Mouse (Mus musculus): ENCODE measurements around the gene Sema5a. TPM values are rescaled to one million over a fixed set of nuclear protein-coding genes. Genes with fewer than 3 reads are reported as not detected.

Gene Sema5a
- polyA plus RNA-seq, 1 experiment from 2014 or later, result 13.5 TPM

DNA sequence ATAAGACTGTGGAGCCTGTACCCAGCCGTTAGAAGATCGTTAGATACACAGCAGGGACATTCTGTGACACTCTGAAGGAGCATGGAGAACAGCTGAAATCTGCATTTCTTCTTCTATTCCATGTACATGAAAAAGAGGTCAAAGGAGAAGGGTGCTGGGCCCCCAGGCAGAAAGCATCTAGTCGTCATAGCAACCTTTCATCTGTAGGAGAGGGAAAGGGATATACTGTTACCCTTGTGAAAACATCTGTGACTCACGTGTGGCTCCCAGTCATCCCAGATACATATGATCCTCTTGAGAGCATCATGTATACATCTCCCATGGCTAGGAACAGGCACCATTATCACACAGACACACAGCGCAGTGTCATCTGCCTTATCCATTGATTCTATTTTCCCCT is 16.3 kb downstream of the Sema5a start:
- Histone ChIP-seq H3K4me3 (replicated peaks; ENCODE audit: low read length) (no peak overlapping the region), H3K27me3 (replicated peaks; ENCODE audit: control insufficient read depth, insufficient read depth, low read length) (no peaks in the 10 kb centered on the region), H3K9me3 (ENCODE audit: control insufficient read depth, low read length) (no peaks in the 10 kb centered on the region), H3K9ac (replicated peaks; ENCODE audit: low read depth, low read length) (no peak overlapping the region), H3K4me2 (ENCODE audit: low read length) (no peak overlapping the region), H3K27ac (ENCODE audit: low read length) (no peak overlapping the region), H3K4me1 (replicated peaks; ENCODE audit: control insufficient read depth, insufficient read depth, low read length) (peaks cover 27% of the 10 kb centered on the region), H3K36me3 (ENCODE audit: control insufficient read depth, insufficient read depth) (no peaks in the 10 kb centered on the region)
- 41% methylated on average over 5 of the region's 5 CpGs for WGBS
- ATAC-seq, result no peak

DNA sequence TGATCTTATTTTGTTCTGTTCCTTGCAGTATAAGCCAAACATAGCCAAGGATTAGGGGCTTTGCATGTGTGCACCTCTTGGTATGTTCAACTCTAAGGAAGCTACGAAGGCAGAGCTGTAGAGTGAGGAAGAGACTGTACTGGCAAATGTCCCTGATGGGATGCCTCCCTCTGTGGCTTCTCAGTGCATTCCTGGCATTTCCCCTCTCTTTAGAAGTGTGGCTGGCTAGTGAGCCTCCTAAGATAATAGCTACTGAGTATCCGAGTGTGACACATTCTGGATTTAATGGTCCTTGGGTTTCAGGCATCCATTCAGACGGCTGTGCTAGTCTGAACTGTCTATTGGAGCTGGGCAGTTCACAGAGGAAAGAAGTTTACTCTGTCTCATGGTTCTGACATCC is 19.0 kb downstream of the Sema5a start:
- no peak overlapping the region for H3K4me2 ChIP-seq (ENCODE audit: low read length)
- H3K27ac ChIP-seq (ENCODE audit: low read length), result no peak overlapping the region
- no peaks in the 10 kb centered on the region for H3K36me3 ChIP-seq (ENCODE audit: control insufficient read depth, insufficient read depth)
- H3K27me3 ChIP-seq (replicated peaks; ENCODE audit: control insufficient read depth, insufficient read depth, low read length), result no peaks in the 10 kb centered on the region
- 62% methylated on average over 3 of the region's 3 CpGs for WGBS
- ATAC-seq, result no peak
- H3K9me3 ChIP-seq (ENCODE audit: control insufficient read depth, low read length), result no peaks in the 10 kb centered on the region
- H3K4me1 ChIP-seq (replicated peaks; ENCODE audit: control insufficient read depth, insufficient read depth, low read length), result peaks cover 16% of the 10 kb centered on the region
- H3K4me3 ChIP-seq (replicated peaks; ENCODE audit: low read length), result no peak overlapping the region
- H3K9ac ChIP-seq (replicated peaks; ENCODE audit: low read depth, low read length), result no peak overlapping the region

DNA sequence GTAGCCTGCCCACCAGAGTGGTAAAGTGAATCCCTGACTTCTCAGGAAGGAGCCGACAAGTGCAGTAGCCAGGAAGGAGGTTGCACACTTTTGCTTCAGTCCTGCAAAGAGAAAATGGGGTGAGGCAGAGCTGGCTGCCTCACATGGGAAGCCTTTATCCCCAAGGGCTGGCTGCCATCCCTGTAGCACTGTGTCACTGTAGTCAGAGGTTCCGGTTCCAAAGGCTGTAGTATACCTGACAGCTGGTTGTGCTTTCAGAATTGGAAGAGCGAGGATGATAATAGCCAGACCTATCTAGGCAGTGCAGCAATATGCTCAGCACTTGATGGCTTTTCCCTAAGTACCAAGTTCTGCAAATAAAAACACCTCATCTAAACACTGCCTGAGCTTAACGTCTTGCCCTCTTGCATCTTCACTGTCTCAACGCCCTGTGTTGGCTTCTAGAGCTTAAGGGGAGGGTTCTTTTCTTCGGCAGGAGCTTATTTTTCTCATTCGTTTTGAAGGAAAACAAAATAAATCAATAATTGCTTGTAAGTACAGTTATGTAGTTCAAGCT is 20.3 kb downstream of the Sema5a start:
- Histone ChIP-seq H3K4me1 (replicated peaks; ENCODE audit: control insufficient read depth, insufficient read depth, low read length) (peaks cover 14% of the 10 kb centered on the region), H3K36me3 (ENCODE audit: control insufficient read depth, insufficient read depth) (no peaks in the 10 kb centered on the region), H3K27ac (ENCODE audit: low read length) (no peak overlapping the region), H3K9me3 (ENCODE audit: control insufficient read depth, low read length) (no peaks in the 10 kb centered on the region), H3K9ac (replicated peaks; ENCODE audit: low read depth, low read length) (no peak overlapping the region), H3K4me2 (ENCODE audit: low read length) (no peak overlapping the region), H3K4me3 (replicated peaks; ENCODE audit: low read length) (no peak overlapping the region), H3K27me3 (replicated peaks; ENCODE audit: control insufficient read depth, insufficient read depth, low read length) (no peaks in the 10 kb centered on the region)
- WGBS, result 84% methylated on average over 7 of the region's 7 CpGs
- no peak for ATAC-seq

DNA sequence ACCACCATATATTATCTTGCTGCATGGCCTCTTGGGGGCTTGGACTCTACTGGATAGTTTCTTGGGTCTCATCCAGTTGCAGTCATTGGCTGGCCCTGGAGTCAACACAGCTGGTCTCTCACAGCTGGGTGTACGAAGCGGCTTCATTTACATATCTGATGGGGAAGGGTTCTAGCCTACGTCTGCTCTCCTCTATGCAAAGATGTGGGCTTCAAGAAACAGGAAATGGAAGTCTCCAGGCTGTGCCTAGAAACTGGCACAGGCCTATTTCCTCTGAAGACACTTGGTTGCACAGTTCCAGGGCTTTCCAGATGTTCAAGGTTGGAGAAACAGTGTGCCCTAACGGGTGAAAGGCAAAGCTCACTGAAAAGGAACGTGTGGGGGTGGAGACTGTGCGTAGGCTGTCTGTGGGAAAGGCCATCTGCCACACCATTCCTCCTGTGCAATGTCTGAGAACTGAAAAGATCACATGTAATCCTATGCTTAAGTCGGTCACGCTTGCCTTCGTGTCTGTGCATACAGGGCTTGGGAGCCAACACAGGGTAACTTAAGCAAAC is 20.8 kb downstream of the Sema5a start:
- no peak for ATAC-seq
- Histone ChIP-seq H3K9ac (replicated peaks; ENCODE audit: low read depth, low read length) (no peak overlapping the region), H3K4me1 (replicated peaks; ENCODE audit: control insufficient read depth, insufficient read depth, low read length) (peaks cover 13% of the 10 kb centered on the region), H3K9me3 (ENCODE audit: control insufficient read depth, low read length) (no peaks in the 10 kb centered on the region), H3K4me2 (ENCODE audit: low read length) (no peak overlapping the region), H3K36me3 (ENCODE audit: control insufficient read depth, insufficient read depth) (no peaks in the 10 kb centered on the region), H3K27ac (ENCODE audit: low read length) (no peak overlapping the region), H3K4me3 (replicated peaks; ENCODE audit: low read length) (no peak overlapping the region), H3K27me3 (replicated peaks; ENCODE audit: control insufficient read depth, insufficient read depth, low read length) (no peaks in the 10 kb centered on the region)
- WGBS, result 72% methylated on average over 9 of the region's 9 CpGs

DNA sequence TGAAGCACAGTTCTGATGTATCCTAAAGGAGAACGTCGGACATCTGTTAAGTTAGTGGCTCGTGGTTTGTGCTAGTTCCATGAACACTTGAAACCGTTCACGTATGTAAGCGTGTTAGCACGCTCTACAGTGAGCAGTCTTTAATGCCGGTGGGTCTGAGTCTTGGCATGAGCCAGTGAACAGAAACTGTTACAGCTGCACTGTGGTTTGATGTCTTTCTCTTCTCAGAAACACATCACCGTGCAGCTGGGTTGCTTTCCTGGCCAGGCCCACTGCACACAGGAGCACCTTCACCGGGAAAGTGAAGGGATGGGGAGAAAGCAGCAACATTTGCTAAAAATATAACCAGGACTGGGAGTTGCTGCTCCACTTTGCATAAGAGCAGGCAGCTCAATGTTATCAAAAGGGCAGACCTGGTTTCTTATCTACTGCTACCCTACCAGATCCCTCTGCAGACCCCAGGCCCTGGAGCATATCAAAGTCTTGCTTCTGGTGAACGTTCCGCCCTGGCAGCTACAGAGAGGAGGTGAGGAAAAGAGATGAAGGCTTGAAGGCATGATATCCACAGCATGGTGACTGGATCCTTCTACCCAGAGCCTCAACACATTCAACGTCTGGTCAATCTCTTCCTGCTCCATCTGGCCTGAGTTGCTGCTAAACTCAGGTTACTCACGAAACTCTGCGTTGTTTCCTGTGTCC is 21.7 kb downstream of the Sema5a start:
- Histone ChIP-seq H3K4me1 (replicated peaks; ENCODE audit: control insufficient read depth, insufficient read depth, low read length) (peaks cover 7% of the 10 kb centered on the region; the same call in 1 of the 2 replicates), H3K36me3 (ENCODE audit: control insufficient read depth, insufficient read depth) (no peaks in the 10 kb centered on the region), H3K9ac (replicated peaks; ENCODE audit: low read depth, low read length) (no peak overlapping the region), H3K9me3 (ENCODE audit: control insufficient read depth, low read length) (no peaks in the 10 kb centered on the region), H3K27me3 (replicated peaks; ENCODE audit: control insufficient read depth, insufficient read depth, low read length) (no peaks in the 10 kb centered on the region), H3K4me2 (ENCODE audit: low read length) (no peak overlapping the region), H3K27ac (ENCODE audit: low read length) (no peak overlapping the region), H3K4me3 (replicated peaks; ENCODE audit: low read length) (no peak overlapping the region)
- no peak for ATAC-seq
- WGBS, result 88% methylated on average over 15 of the region's 15 CpGs

DNA sequence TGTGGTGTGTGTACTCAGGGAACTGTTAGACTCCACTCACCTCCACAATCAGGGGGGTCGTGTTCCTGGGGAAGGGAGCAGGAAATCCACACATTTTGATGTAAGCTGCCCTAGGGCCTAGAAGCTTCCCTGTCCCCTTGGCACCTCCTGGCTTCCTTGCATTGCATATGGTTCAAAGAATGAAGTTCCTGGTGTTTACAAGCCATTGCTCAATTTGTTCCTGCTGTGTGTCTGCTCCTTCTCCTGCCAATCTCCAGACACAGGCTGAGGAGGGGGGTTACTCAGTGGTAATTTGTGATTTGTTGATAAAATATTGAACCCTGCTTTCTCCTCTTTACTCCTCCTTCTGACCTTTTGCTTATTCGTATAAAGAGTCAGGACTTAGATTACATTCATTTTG is 25.5 kb downstream of the Sema5a start:
- no peak for ATAC-seq
- H3K4me2 ChIP-seq (ENCODE audit: low read length), result no peak overlapping the region
- H3K4me1 ChIP-seq (replicated peaks; ENCODE audit: control insufficient read depth, insufficient read depth, low read length), result peaks cover 5% of the 10 kb centered on the region; the same call in 1 of the 2 replicates
- no peak overlapping the region for H3K4me3 ChIP-seq (replicated peaks; ENCODE audit: low read length)
- no peaks in the 10 kb centered on the region for H3K27me3 ChIP-seq (replicated peaks; ENCODE audit: control insufficient read depth, insufficient read depth, low read length)
- H3K9ac ChIP-seq (replicated peaks; ENCODE audit: low read depth, low read length), result no peak overlapping the region
- H3K36me3 ChIP-seq (ENCODE audit: control insufficient read depth, insufficient read depth), result no peaks in the 10 kb centered on the region
- H3K27ac ChIP-seq (ENCODE audit: low read length), result no peak overlapping the region
- no peaks in the 10 kb centered on the region for H3K9me3 ChIP-seq (ENCODE audit: control insufficient read depth, low read length)
- 63% methylated on average over 2 of the region's 2 CpGs for whole genome bisulfite sequencing

DNA sequence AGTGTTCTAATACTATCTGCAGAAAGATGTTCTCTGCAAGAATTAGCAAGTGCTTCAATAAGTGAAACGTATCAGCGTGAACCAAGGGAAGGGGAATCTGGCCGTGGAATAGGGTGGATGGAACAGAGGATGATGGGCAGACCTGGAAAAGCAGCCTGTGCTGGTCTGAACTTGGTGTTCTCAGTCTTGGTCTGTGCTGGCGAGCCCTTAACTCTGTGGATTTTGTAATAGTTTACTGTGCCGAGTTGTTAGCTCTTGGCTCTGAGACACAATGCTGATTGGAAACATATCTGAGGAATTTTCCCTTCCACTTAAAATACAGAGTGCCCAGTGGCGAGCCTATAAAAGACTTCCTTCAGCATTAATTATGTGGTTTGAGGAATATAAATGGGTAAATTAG is 29.3 kb downstream of the Sema5a start:
- ATAC-seq, result no peak
- Histone ChIP-seq H3K9ac (replicated peaks; ENCODE audit: low read depth, low read length) (no peak overlapping the region), H3K9me3 (ENCODE audit: control insufficient read depth, low read length) (no peaks in the 10 kb centered on the region), H3K36me3 (ENCODE audit: control insufficient read depth, insufficient read depth) (no peaks in the 10 kb centered on the region), H3K27me3 (replicated peaks; ENCODE audit: control insufficient read depth, insufficient read depth, low read length) (no peaks in the 10 kb centered on the region), H3K4me1 (replicated peaks; ENCODE audit: control insufficient read depth, insufficient read depth, low read length) (peaks cover 7% of the 10 kb centered on the region; the same call in 1 of the 2 replicates), H3K4me2 (ENCODE audit: low read length) (no peak overlapping the region), H3K4me3 (replicated peaks; ENCODE audit: low read length) (no peak overlapping the region), H3K27ac (ENCODE audit: low read length) (no peak overlapping the region)
- 71% methylated on average over 6 of the region's 6 CpGs for WGBS

DNA sequence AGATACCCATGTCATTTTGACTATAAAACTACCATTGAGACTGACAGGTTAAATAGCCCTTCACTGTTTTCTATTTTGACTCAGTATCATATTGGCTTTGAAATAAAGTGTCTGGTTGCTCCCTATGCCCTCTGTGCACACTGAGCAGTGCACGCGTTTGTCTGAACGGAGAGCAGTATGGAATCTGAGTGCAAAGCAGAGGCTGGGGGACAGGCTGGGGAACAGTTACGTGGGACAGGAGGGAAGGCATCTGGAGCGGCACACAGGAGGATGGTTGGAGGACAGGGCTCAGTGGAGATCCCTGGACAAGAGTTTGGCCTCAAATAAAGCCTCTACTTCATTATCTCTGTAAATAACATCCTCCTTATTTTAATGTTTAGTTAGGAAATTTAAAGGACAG is 30.4 kb downstream of the Sema5a start:
- no peak overlapping the region for H3K27ac ChIP-seq (ENCODE audit: low read length)
- no peaks in the 10 kb centered on the region for H3K9me3 ChIP-seq (ENCODE audit: control insufficient read depth, low read length)
- peaks cover 10% of the 10 kb centered on the region; the same call in 1 of the 2 replicates for H3K4me1 ChIP-seq (replicated peaks; ENCODE audit: control insufficient read depth, insufficient read depth, low read length)
- H3K4me3 ChIP-seq (replicated peaks; ENCODE audit: low read length), result no peak overlapping the region
- 84% methylated on average over 5 of the region's 5 CpGs for WGBS
- H3K27me3 ChIP-seq (replicated peaks; ENCODE audit: control insufficient read depth, insufficient read depth, low read length), result no peaks in the 10 kb centered on the region
- no peak for ATAC-seq
- H3K9ac ChIP-seq (replicated peaks; ENCODE audit: low read depth, low read length), result no peak overlapping the region
- H3K4me2 ChIP-seq (ENCODE audit: low read length), result no peak overlapping the region
- no peaks in the 10 kb centered on the region for H3K36me3 ChIP-seq (ENCODE audit: control insufficient read depth, insufficient read depth)

DNA sequence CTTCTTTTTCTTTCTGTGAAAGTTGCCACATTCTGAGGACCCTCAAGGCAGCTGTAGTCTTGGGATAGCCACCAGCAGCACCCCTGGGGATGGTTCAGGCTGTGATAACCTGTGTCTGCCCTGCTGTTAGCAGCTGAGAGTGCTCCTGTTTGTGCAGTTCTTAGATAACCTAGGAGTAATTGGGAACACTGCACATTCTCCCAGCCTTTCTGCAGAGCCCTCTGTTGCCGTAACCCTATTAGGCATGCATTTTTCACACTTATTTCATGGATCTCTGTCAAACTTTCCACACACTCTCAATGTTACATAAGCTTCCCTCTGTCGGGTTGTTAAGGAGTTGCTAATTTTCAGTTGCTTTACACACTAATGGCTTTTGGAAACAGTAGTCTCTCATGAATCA is 34.0 kb downstream of the Sema5a start:
- Histone ChIP-seq H3K36me3 (ENCODE audit: control insufficient read depth, insufficient read depth) (no peaks in the 10 kb centered on the region), H3K9me3 (ENCODE audit: control insufficient read depth, low read length) (no peaks in the 10 kb centered on the region), H3K4me1 (replicated peaks; ENCODE audit: control insufficient read depth, insufficient read depth, low read length) (peaks cover 14% of the 10 kb centered on the region), H3K27ac (ENCODE audit: low read length) (no peak overlapping the region), H3K4me3 (replicated peaks; ENCODE audit: low read length) (no peak overlapping the region), H3K4me2 (ENCODE audit: low read length) (no peak overlapping the region), H3K27me3 (replicated peaks; ENCODE audit: control insufficient read depth, insufficient read depth, low read length) (no peaks in the 10 kb centered on the region), H3K9ac (replicated peaks; ENCODE audit: low read depth, low read length) (no peak overlapping the region)
- ATAC-seq, result peak; percentile 75
- WGBS, result 23% methylated on average over 2 of the region's 2 CpGs
